Mouse (Mus musculus): ENCODE measurements around the gene 1600002K03Rik.
"Not testable (repeated sequence)": the region's sequence is repeated elsewhere in the genome, so short reads cannot be mapped to it uniquely, and the experiment has no call there.

The 1600002K03Rik gene

GRCm38 (mm10) chr10:80187739-80188138 is 15.0 kb downstream of the 1600002K03Rik start:
- no peak for DNase-seq (ENCODE audit: low spot score in 2 of 2)

GRCm38 (mm10) chr10:80188453-80189024 is 15.8 kb downstream of the 1600002K03Rik start:
- DNase-seq (ENCODE audit: low spot score in 2 of 2): no peak

GRCm38 (mm10) chr10:80189999-80190398 is 17.3 kb downstream of the 1600002K03Rik start:
- no peak for DNase-seq (ENCODE audit: low spot score in 2 of 2)

GRCm38 (mm10) chr10:80190491-80191051 is 17.8 kb downstream of the 1600002K03Rik start:
- no peak for DNase-seq (ENCODE audit: low spot score in 2 of 2)

- DNase-seq (ENCODE audit: low spot score in 2 of 2): no peak
These were observed 21.2 kb downstream of the 1600002K03Rik start for GRCm38 (mm10) chr10:80193976-80194375.

- no peak for DNase-seq (ENCODE audit: low spot score in 2 of 2)
These were observed 21.7 kb downstream of the 1600002K03Rik start for GRCm38 (mm10) chr10:80194441-80194840.

- DNase-seq (ENCODE audit: low spot score in 2 of 2): no peak
These were observed 23.4 kb downstream of the 1600002K03Rik start for GRCm38 (mm10) chr10:80196167-80196566.

- DNase-seq (ENCODE audit: low spot score in 2 of 2): no peak
These were observed 24.2 kb downstream of the 1600002K03Rik start for GRCm38 (mm10) chr10:80196778-80197581.

- DNase-seq (ENCODE audit: low spot score in 2 of 2): peak; percentile 48 to 86
These were observed 26.8 kb downstream of the 1600002K03Rik start for GRCm38 (mm10) chr10:80199440-80200008.

- DNase-seq (ENCODE audit: low spot score in 2 of 2): no peak
These were observed 27.7 kb downstream of the 1600002K03Rik start for GRCm38 (mm10) chr10:80200485-80200884.

GRCm38 (mm10) chr10:80204055-80204454 is 31.3 kb downstream of the 1600002K03Rik start:
- DNase-seq (ENCODE audit: low spot score in 2 of 2): no peak

GRCm38 (mm10) chr10:80207201-80207600 is 34.5 kb downstream of the 1600002K03Rik start:
- DNase-seq (ENCODE audit: low spot score in 2 of 2): no peak

- DNase-seq (ENCODE audit: low spot score in 2 of 2): no peak
These were observed 34.9 kb downstream of the 1600002K03Rik start for GRCm38 (mm10) chr10:80207676-80208075.

GRCm38 (mm10) chr10:80208248-80208647 is 35.5 kb downstream of the 1600002K03Rik start:
- DNase-seq (ENCODE audit: low spot score in 2 of 2): no peak

GRCm38 (mm10) chr10:80208841-80209371 is 36.2 kb downstream of the 1600002K03Rik start:
- DNase-seq (ENCODE audit: low spot score in 2 of 2): no peak

GRCm38 (mm10) chr10:80211547-80212103 is 38.9 kb downstream of the 1600002K03Rik start:
- DNase-seq (ENCODE audit: low spot score in 2 of 2): not testable (repeated sequence)

- DNase-seq (ENCODE audit: low spot score in 2 of 2): no peak
These were observed 42.5 kb downstream of the 1600002K03Rik start for GRCm38 (mm10) chr10:80215048-80215772.

GRCm38 (mm10) chr10:80220676-80221075 is 47.9 kb downstream of the 1600002K03Rik start:
- no peak for DNase-seq (ENCODE audit: low spot score in 2 of 2)

- DNase-seq (ENCODE audit: low spot score in 2 of 2): not testable (repeated sequence)
These were observed 50.4 kb downstream of the 1600002K03Rik start for GRCm38 (mm10) chr10:80223137-80223536.

Data from thymus, postnatal 10 days (tissue).